Mouse (Mus musculus) liver, embryonic 11.5 days (tissue): ENCODE measurements around the gene Hook2. TPM values are rescaled to one million over a fixed set of nuclear protein-coding genes. Genes with fewer than 3 reads are reported as not detected.

Experiments used
- ATAC-seq: fragments of 200-750 bp; cut with Nextera tagmentation; replicated peaks from 2 replicates; pipeline ENCODE4 v1.8.0; 2017; ENCODE audit warnings: moderate number of reproducible peaks, mild to moderate bottlenecking, moderate TSS enrichment, moderate library complexity; ENCODE audit not compliant: low FRiP score
- DNase-seq: peaks from one replicate; pipeline ENCODE4 v3.0.0-alpha.2; 2017; ENCODE audit warnings: low spot score
- H3K27ac ChIP-seq: fragments of 300-500 bp; sonication (generic); 2 replicates; pipeline ENCODE4 v1.5.1; 2014; ENCODE audit warnings: mild to moderate bottlenecking, low read depth, low read length, control low read depth
- H3K27me3 ChIP-seq: fragments of 300-500 bp; sonication (generic); replicated peaks from 2 replicates; pipeline ENCODE4 v1.6.1; 2014; ENCODE audit warnings: low read length, mixed read lengths; ENCODE audit not compliant: control insufficient read depth, insufficient read depth
- H3K36me3 ChIP-seq: fragments of 300-500 bp; sonication (generic); 2 replicates; pipeline ENCODE4 v1.6.1; 2014; ENCODE audit warnings: mild to moderate bottlenecking, low read length, moderate library complexity, mixed read lengths; ENCODE audit not compliant: control insufficient read depth, insufficient read depth
- H3K4me1 ChIP-seq: fragments of 300-500 bp; sonication (generic); replicated peaks from 2 replicates; pipeline ENCODE4 v1.6.1; 2014; ENCODE audit warnings: low read length, mixed read lengths; ENCODE audit not compliant: control insufficient read depth, insufficient read depth
- H3K4me2 ChIP-seq: fragments of 300-500 bp; sonication (generic); 2 replicates; pipeline ENCODE4 v1.6.1; 2014; ENCODE audit warnings: mild to moderate bottlenecking, control low read depth, moderate library complexity
- H3K4me3 ChIP-seq: fragments of 300-500 bp; sonication (generic); 2 replicates; pipeline ENCODE4 v1.5.1; 2014; ENCODE audit warnings: low read depth, low read length, control low read depth
- H3K9ac ChIP-seq: fragments of 300-500 bp; sonication (generic); 2 replicates; pipeline ENCODE4 v1.6.1; 2014; ENCODE audit warnings: low read depth, low read length, control low read depth
- H3K9me3 ChIP-seq: fragments of 300-500 bp; sonication (generic); 2 replicates; pipeline ENCODE4 v1.6.1; 2016; ENCODE audit warnings: low read length, inconsistent platforms, mixed read lengths; ENCODE audit not compliant: control insufficient read depth
- WGBS: fragments of 180-500 bp; shearing (Covaris S2); extraction: QIAGEN DNeasy Blood & Tissue Kit; methylation state at CpG from one replicate; pipeline ENCODE4 v1.1.7; 2014; 5-methylcytosine and 5-hydroxymethylcytosine counted together
- polyA plus RNA-seq: library from polyadenylated mRNA; unstranded; fragments of >200 nt; fragmentation: Nextera tagmentation; extraction: Ambion mirVana; gene quantifications from 2 replicates; pipeline ENCODE4 v1.2.1, GENCODE M21; 2014

Gene Hook2
- 15.5 and 16.7 TPM in 2 replicates for polyA plus RNA-seq

- DNase-seq = peak; percentile 96
- H3K4me3 ChIP-seq = peak within 1 kb of the TSS; percentile 67
- peak within 1 kb of the TSS; percentile 71 for H3K27ac ChIP-seq
- peak within 1 kb of the TSS; percentile 93 for H3K4me2 ChIP-seq
- H3K9me3 ChIP-seq = no peaks in the 10 kb centered on the region
- peaks cover 26% of the 10 kb centered on the region for H3K4me1 ChIP-seq
- H3K36me3 ChIP-seq = no peaks in the 10 kb centered on the region
- WGBS = under 1% methylated on average over 28 of the region's 28 CpGs
- H3K27me3 ChIP-seq = 0 out of 2 replicates have a peak, but pooled peaks cover 3% of the 10 kb centered on the region
- peak; percentile 86 for ATAC-seq
- H3K9ac ChIP-seq = peak within 1 kb of the TSS; percentile 68
These were observed at the start of gene Hook2 for GRCm38 (mm10) chr8:84990349-84990748. Gene Hook2 (plus strand): TSS chr8:84990603.

GRCm38 (mm10) chr8:84943699-84944098 is 46.7 kb upstream of the Hook2 start:
- Histone ChIP-seq H3K36me3 (no peaks in the 10 kb centered on the region), H3K4me3 (no peak overlapping the region), H3K27me3 (peaks cover 55% of the 10 kb centered on the region), H3K27ac (no peak overlapping the region), H3K4me1 (peaks cover 13% of the 10 kb centered on the region), H3K9me3 (no peaks in the 10 kb centered on the region), H3K4me2 (no peak overlapping the region), H3K9ac (no peak overlapping the region)
- DNase-seq (no peak), ATAC-seq (no peak)
- 23% methylated on average over 4 of the region's 4 CpGs for WGBS

DNA sequence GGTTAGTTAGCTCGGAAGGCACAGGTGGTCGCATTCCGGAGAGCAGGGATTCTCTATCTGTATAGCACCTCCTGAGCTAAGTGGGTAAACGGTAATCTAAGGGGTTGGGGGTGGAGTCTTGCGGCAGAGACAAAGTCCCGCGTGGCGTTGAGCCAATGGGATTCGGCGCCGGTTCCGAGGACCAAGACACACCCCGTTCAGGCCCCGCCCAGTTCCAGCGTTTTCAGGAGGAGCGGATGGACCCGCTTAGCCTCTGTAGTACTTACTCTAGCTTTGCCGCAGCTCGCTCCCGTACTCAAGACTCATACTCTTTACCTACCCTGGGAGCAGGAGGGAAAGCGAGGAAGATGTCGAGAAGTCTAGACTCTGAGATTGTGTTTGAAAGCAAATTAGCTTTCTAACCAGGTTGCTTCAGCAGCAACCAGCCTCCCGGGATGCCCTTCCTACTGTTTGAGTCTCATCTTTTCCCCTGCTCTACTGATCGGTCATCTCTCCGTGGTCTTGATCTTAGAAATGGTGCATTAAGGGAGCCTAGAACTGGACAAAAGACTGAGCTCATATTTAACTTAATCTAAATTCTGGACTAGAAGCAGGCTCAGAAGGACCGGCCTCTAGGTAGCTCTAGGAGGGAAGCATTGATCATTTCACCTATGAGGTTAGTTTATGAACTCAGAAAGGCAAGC is 45.8 kb upstream of the Hook2 start:
- 4% methylated on average over 26 of the region's 26 CpGs for WGBS
- Histone ChIP-seq H3K4me3 (peak overlapping the region; percentile 18; the same call in 1 of the 2 replicates), H3K27ac (no peak overlapping the region), H3K9me3 (no peaks in the 10 kb centered on the region), H3K4me1 (peaks cover 13% of the 10 kb centered on the region), H3K27me3 (peaks cover 58% of the 10 kb centered on the region), H3K36me3 (no peaks in the 10 kb centered on the region), H3K9ac (no peak overlapping the region), H3K4me2 (peak overlapping the region; percentile 30)
- ATAC-seq = peak; percentile 84
- peak; percentile 72 for DNase-seq

DNA sequence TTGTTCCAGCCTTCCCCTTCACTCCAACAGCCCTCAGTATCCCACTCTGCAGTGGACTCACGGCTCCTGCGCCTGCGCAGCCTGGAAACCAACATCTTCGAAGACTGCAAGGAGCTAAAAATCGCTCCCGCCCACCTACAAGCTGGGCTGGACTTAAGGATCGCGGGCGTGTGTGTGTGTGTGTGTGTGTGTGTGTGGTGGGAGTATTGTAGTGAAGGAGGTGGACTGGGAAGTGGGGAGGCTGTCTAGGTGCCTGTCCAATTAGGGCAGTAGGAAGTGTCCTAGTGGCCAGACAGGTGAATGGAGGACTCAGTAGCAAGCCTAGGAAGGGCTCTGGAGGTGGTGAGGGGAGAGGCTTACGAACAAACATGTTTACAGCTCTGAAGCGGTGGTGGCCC is 45.2 kb upstream of the Hook2 start:
- peak overlapping the region; percentile 30; the same call in 1 of the 2 replicates for H3K4me2 ChIP-seq
- ATAC-seq = peak; percentile 17; the same call in 1 of the 2 replicates
- DNase-seq = no peak
- H3K27ac ChIP-seq = no peak overlapping the region
- H3K9me3 ChIP-seq = no peaks in the 10 kb centered on the region
- no peak overlapping the region for H3K9ac ChIP-seq
- WGBS = 11% methylated on average over 11 of the region's 11 CpGs
- H3K36me3 ChIP-seq = no peaks in the 10 kb centered on the region
- peaks cover 13% of the 10 kb centered on the region for H3K4me1 ChIP-seq
- peaks cover 64% of the 10 kb centered on the region for H3K27me3 ChIP-seq
- H3K4me3 ChIP-seq = peak overlapping the region; percentile 47; the same call in 1 of the 2 replicates

DNA sequence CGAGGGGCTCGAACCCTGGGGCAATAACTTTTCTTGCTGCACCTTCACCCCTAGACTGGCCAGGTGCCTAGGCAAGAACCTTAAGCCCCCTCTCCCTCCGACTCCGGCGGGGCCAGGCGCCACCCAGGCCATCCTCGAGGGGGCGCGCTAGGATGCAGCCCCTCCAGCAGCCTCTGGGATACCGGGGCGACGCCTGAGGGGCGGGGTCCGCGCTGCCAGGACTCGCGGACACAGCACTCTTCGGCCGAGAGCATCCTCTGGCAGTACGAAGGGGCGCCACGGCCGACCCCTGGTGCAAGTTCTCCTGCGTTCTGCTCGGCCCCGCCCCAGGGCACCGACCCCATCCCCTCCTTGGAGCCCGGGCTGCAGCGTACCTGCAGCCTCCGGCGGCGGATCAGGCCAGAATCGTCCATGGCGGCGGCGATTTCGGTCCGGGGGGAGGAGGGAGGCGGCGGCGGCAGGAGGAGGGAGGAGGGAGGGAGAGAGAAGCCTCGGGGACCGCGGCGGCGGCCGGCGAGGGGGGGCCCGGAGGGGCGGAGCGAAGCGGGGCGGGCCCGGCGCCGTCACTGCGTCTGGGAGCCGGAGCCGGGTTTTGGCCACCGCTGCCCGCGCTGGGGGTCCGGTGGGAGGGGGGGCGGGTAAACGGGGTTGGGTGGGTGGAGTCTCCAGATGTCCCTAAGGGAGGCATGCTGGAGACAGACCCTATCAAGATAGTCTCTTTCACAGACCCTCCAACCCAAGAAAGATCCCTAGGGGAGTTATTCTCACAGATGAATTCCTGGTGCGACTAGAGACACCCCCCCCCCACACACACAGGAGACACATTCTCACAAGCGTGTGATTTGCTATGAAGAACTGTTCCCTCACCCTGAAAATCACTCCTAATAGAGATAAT is 44.5 kb upstream of the Hook2 start:
- no peak overlapping the region for H3K27ac ChIP-seq
- peak overlapping the region; percentile 47 for H3K4me3 ChIP-seq
- 2% methylated on average over 62 of the region's 67 CpGs for WGBS
- ATAC-seq (0 out of 2 replicates have a peak, but pooled peaks have one; percentile 5), DNase-seq (no peak)
- peaks cover 13% of the 10 kb centered on the region for H3K4me1 ChIP-seq
- no peak overlapping the region for H3K9ac ChIP-seq
- H3K9me3 ChIP-seq = no peaks in the 10 kb centered on the region
- peaks cover 70% of the 10 kb centered on the region for H3K27me3 ChIP-seq
- H3K36me3 ChIP-seq = no peaks in the 10 kb centered on the region
- peak overlapping the region; percentile 70 for H3K4me2 ChIP-seq

DNA sequence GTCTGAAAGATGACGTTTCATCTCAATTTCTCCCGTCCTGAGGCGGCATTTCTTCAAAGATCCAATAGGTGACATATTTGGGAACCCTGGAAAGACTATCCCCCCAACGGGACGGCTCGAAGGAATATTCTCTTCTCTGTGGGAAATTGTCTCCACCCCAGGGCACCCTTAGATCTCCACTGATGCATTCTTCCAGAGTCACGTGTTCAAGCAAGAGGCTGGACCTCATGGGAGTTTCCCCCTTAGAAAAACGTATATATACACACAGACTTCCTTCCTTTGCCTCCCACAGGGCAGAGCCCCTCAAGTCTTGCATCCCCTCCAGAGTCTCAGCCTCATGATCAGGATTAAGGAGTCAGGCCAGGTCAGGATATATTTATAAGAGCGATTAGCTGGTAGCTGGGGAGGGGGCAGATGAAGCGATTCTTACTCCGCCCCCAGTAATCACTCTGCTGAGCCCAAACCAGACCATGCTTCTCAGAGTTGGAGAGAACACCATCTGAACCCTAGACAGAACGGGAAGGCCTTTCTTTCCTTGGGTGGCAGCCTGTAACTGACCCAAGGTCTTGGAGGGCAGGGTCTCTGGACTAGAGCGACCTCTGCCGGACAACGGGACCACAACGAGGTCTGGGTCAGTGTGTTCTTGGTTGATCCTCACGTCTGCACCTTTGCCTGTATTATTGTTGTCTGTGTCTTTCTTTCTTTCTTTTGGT is 43.7 kb upstream of the Hook2 start, which contains the start of gene Rtbdn:
Gene Rtbdn (plus strand): TSS at position 464 of the 713 bp plus-strand sequence.
- H3K27ac ChIP-seq = no peak within 1 kb of the TSS
- no peak for ATAC-seq
- DNase-seq = no peak
- peaks cover 74% of the 10 kb centered on the region for H3K27me3 ChIP-seq
- H3K9me3 ChIP-seq = no peaks in the 10 kb centered on the region
- H3K36me3 ChIP-seq = no peaks in the 10 kb centered on the region
- peak within 1 kb of the TSS; percentile 70 for H3K4me2 ChIP-seq
- WGBS = 11% methylated on average over 17 of the region's 17 CpGs
- H3K4me3 ChIP-seq = peak within 1 kb of the TSS; percentile 47
- no peak within 1 kb of the TSS for H3K9ac ChIP-seq
- H3K4me1 ChIP-seq = peaks cover 13% of the 10 kb centered on the region

DNA sequence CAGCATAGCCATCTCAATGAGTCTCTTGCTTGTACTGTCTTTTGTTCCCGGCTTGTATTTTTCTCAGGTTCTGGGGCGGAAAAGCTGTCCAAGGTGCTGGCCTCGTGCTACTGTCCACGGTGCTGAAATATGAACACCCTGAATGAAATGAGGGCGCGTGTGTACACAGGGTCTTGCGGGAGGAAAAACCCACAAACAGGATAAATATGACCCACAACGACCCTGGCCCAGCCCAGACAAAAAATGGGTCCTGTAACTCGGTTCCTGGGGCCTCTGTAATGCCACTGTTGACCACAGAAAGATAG is 43.2 kb upstream of the Hook2 start:
- Histone ChIP-seq H3K36me3 (no peaks in the 10 kb centered on the region), H3K27ac (no peak overlapping the region), H3K9ac (no peak overlapping the region), H3K4me1 (peaks cover 13% of the 10 kb centered on the region), H3K4me2 (no peak overlapping the region), H3K4me3 (no peak overlapping the region), H3K27me3 (peaks cover 78% of the 10 kb centered on the region), H3K9me3 (no peaks in the 10 kb centered on the region)
- ATAC-seq (no peak), DNase-seq (peak; percentile 74)
- 12% methylated on average over 9 of the region's 9 CpGs for WGBS

DNA sequence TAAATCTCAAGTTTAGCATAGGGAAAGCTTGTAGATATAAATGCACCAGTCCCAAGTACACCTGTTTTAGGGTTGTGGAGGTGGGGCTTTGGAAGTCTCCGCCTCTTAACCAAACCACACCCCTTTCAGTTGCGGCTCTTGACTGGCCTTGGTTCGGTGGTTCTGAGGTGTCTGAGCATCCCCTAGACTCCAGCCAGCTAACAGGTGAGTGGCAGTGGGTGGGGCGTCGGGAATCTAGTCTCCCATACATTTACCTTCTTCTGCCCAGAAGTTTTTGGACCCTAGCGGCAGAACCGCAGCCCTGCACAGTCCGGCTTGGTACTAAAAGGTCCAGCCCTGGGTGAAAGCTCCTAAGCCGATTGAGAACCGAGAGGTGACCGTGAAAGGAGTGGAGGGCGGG is 40.6 kb upstream of the Hook2 start:
- H3K4me3 ChIP-seq = no peak overlapping the region
- 16% methylated on average over 12 of the region's 12 CpGs for WGBS
- ATAC-seq (no peak), DNase-seq (no peak)
- peaks cover 71% of the 10 kb centered on the region for H3K27me3 ChIP-seq
- H3K9ac ChIP-seq = no peak overlapping the region
- H3K36me3 ChIP-seq = no peaks in the 10 kb centered on the region
- no peak overlapping the region for H3K27ac ChIP-seq
- H3K4me2 ChIP-seq = no peak overlapping the region
- H3K4me1 ChIP-seq = peaks cover 9% of the 10 kb centered on the region
- no peaks in the 10 kb centered on the region for H3K9me3 ChIP-seq
